Mouse (Mus musculus): ENCODE data around the gene Aspdh. TPM values are rescaled to one million over a fixed set of nuclear protein-coding genes. Genes with fewer than 3 reads are reported as not detected.

Aspdh gene
- polyA plus RNA-seq, 1 experiment from 2014 or later: 1.8 TPM

GRCm38 (mm10) chr7:44485572-44486195, 20.5 kb downstream of the Aspdh start:
- Histone ChIP-seq H3K4me3 (no peak overlapping the region), H3K4me1 (replicated peaks) (peaks cover 17% of the 10 kb centered on the region), H3K27ac (no peak overlapping the region), H3K27me3 (ENCODE audit: insufficient read depth, poor library complexity, severe bottlenecking) (peaks cover 24% of the 10 kb centered on the region), H3K9me3 (0 out of 2 replicates have a peak, but pooled peaks cover 3% of the 10 kb centered on the region), H3K36me3 (peaks cover 29% of the 10 kb centered on the region)
- no peak for DNase-seq (ENCODE audit: low spot score)
- WGBS: 76% methylated on average over 7 of the region's 7 CpGs

GRCm38 (mm10) chr7:44486927-44487575, 21.9 kb downstream of the Aspdh start:
- H3K9me3 ChIP-seq: 0 out of 2 replicates have a peak, but pooled peaks cover 3% of the 10 kb centered on the region

GRCm38 (mm10) chr7:44487936-44488335, 22.7 kb downstream of the Aspdh start:
- peaks cover 52% of the 10 kb centered on the region for H3K36me3 ChIP-seq
- WGBS: 90% methylated on average over 7 of the region's 7 CpGs
- DNase-seq (ENCODE audit: low spot score): no peak

More at GRCm38 (mm10) chr7:44486927-44487575, 21.9 kb downstream of the Aspdh start:
- WGBS: 71% methylated on average over 13 of the region's 13 CpGs
- Histone ChIP-seq H3K4me3 (no peak overlapping the region), H3K27ac (0 out of 2 replicates have a peak overlapping the region, but pooled peaks have one; percentile 19), H3K36me3 (peaks cover 43% of the 10 kb centered on the region), H3K4me1 (replicated peaks) (peaks cover 17% of the 10 kb centered on the region), H3K27me3 (ENCODE audit: insufficient read depth, poor library complexity, severe bottlenecking) (peaks cover 13% of the 10 kb centered on the region)
- no peak for DNase-seq (ENCODE audit: low spot score)

GRCm38 (mm10) chr7:44488545-44488944, 23.4 kb downstream of the Aspdh start:
- DNase-seq (ENCODE audit: low spot score): no peak
- Histone ChIP-seq H3K9me3 (0 out of 2 replicates have a peak, but pooled peaks cover 3% of the 10 kb centered on the region), H3K27ac (no peak overlapping the region), H3K27me3 (ENCODE audit: insufficient read depth, poor library complexity, severe bottlenecking) (no peaks in the 10 kb centered on the region), H3K4me3 (no peak overlapping the region), H3K36me3 (peaks cover 58% of the 10 kb centered on the region), H3K4me1 (replicated peaks) (peaks cover 17% of the 10 kb centered on the region)
- WGBS: 96% methylated on average over 8 of the region's 8 CpGs

More at GRCm38 (mm10) chr7:44487936-44488335, 22.7 kb downstream of the Aspdh start:
- Histone ChIP-seq H3K27ac (no peak overlapping the region), H3K4me1 (replicated peaks) (peaks cover 17% of the 10 kb centered on the region), H3K9me3 (0 out of 2 replicates have a peak, but pooled peaks cover 3% of the 10 kb centered on the region), H3K27me3 (ENCODE audit: insufficient read depth, poor library complexity, severe bottlenecking) (peaks cover 5% of the 10 kb centered on the region), H3K4me3 (no peak overlapping the region)

- Histone ChIP-seq H3K36me3 (peaks cover 71% of the 10 kb centered on the region), H3K27ac (no peak overlapping the region), H3K4me1 (replicated peaks) (peaks cover 26% of the 10 kb centered on the region), H3K27me3 (ENCODE audit: insufficient read depth, poor library complexity, severe bottlenecking) (no peaks in the 10 kb centered on the region), H3K4me3 (no peak overlapping the region), H3K9me3 (no peaks in the 10 kb centered on the region)
- 98% methylated on average over 4 of the region's 4 CpGs for WGBS
- no peak for DNase-seq (ENCODE audit: low spot score)
Observed at GRCm38 (mm10) chr7:44490281-44490680, 25.1 kb downstream of the Aspdh start.

GRCm38 (mm10) chr7:44491391-44491790, 26.2 kb downstream of the Aspdh start:
- no peaks in the 10 kb centered on the region for H3K27me3 ChIP-seq (ENCODE audit: insufficient read depth, poor library complexity, severe bottlenecking)
- peaks cover 71% of the 10 kb centered on the region for H3K36me3 ChIP-seq
- H3K4me1 ChIP-seq (replicated peaks): peaks cover 29% of the 10 kb centered on the region
- H3K27ac ChIP-seq: no peak overlapping the region
- H3K9me3 ChIP-seq: no peaks in the 10 kb centered on the region
- DNase-seq (ENCODE audit: low spot score): no peak
- no peak overlapping the region for H3K4me3 ChIP-seq
- 96% methylated on average over 5 of the region's 5 CpGs for WGBS

GRCm38 (mm10) chr7:44492166-44492826, 27.1 kb downstream of the Aspdh start:
- 0 out of 2 replicates have a peak overlapping the region, but pooled peaks have one; percentile 3 for H3K4me3 ChIP-seq
- 94% methylated on average over 21 of the region's 21 CpGs for WGBS
- DNase-seq (ENCODE audit: low spot score): no peak
- H3K27me3 ChIP-seq (ENCODE audit: insufficient read depth, poor library complexity, severe bottlenecking): no peaks in the 10 kb centered on the region
- H3K4me1 ChIP-seq (replicated peaks): peaks cover 29% of the 10 kb centered on the region
- H3K9me3 ChIP-seq: no peaks in the 10 kb centered on the region
- H3K36me3 ChIP-seq: peaks cover 72% of the 10 kb centered on the region
- no peak overlapping the region for H3K27ac ChIP-seq

GRCm38 (mm10) chr7:44494681-44495080, 29.5 kb downstream of the Aspdh start:
- H3K36me3 ChIP-seq: peaks cover 57% of the 10 kb centered on the region
- DNase-seq (ENCODE audit: low spot score): no peak
- H3K27me3 ChIP-seq (ENCODE audit: insufficient read depth, poor library complexity, severe bottlenecking): 0 out of 2 replicates have a peak, but pooled peaks cover 8% of the 10 kb centered on the region
- H3K9me3 ChIP-seq: no peaks in the 10 kb centered on the region
- H3K27ac ChIP-seq: no peak overlapping the region
- WGBS: 93% methylated on average over 12 of the region's 12 CpGs
- peaks cover 29% of the 10 kb centered on the region for H3K4me1 ChIP-seq (replicated peaks)
- H3K4me3 ChIP-seq: peak overlapping the region; percentile 5

GRCm38 (mm10) chr7:44495086-44495485, 29.9 kb downstream of the Aspdh start:
- H3K4me1 ChIP-seq (replicated peaks): peaks cover 29% of the 10 kb centered on the region
- H3K9me3 ChIP-seq: no peaks in the 10 kb centered on the region
- peak overlapping the region; percentile 99; the same call in 1 of the 2 replicates for H3K27ac ChIP-seq
- WGBS: 92% methylated on average over 7 of the region's 7 CpGs
- DNase-seq (ENCODE audit: low spot score): no peak
- H3K27me3 ChIP-seq (ENCODE audit: insufficient read depth, poor library complexity, severe bottlenecking): peaks cover 11% of the 10 kb centered on the region; the same call in 1 of the 2 replicates
- peak overlapping the region; percentile 89 for H3K4me3 ChIP-seq
- peaks cover 53% of the 10 kb centered on the region for H3K36me3 ChIP-seq

- Histone ChIP-seq H3K27me3 (ENCODE audit: insufficient read depth, poor library complexity, severe bottlenecking) (peaks cover 19% of the 10 kb centered on the region), H3K36me3 (peaks cover 42% of the 10 kb centered on the region), H3K4me1 (replicated peaks) (peaks cover 29% of the 10 kb centered on the region), H3K4me3 (peak within 1 kb of the TSS; percentile 89), H3K27ac (peak within 1 kb of the TSS; percentile 99), H3K9me3 (no peaks in the 10 kb centered on the region)
- peak; percentile 99 for DNase-seq (ENCODE audit: low spot score)
- WGBS: under 1% methylated on average over 58 of the region's 58 CpGs
Observed at GRCm38 (mm10) chr7:44495992-44496770, 31.0 kb downstream of the Aspdh start, which contains the start of the genes Emc10 and Fam71e1. Gene Emc10, minus strand, starts transcription at chr7:44496529. Gene Fam71e1, plus strand, starts transcription at chr7:44496581.

- Histone ChIP-seq H3K4me1 (replicated peaks) (peaks cover 29% of the 10 kb centered on the region), H3K9me3 (no peaks in the 10 kb centered on the region), H3K27me3 (ENCODE audit: insufficient read depth, poor library complexity, severe bottlenecking) (peaks cover 19% of the 10 kb centered on the region), H3K36me3 (peaks cover 37% of the 10 kb centered on the region), H3K27ac (peak overlapping the region; percentile 99), H3K4me3 (peak overlapping the region; percentile 89)
- WGBS: 1% methylated on average over 26 of the region's 26 CpGs
- DNase-seq (ENCODE audit: low spot score): no peak
Observed at GRCm38 (mm10) chr7:44496771-44497109, 31.5 kb downstream of the Aspdh start.

- Histone ChIP-seq H3K27me3 (ENCODE audit: insufficient read depth, poor library complexity, severe bottlenecking) (peaks cover 19% of the 10 kb centered on the region), H3K27ac (peak overlapping the region; percentile 99), H3K4me3 (peak overlapping the region; percentile 89), H3K36me3 (peaks cover 29% of the 10 kb centered on the region), H3K4me1 (replicated peaks) (peaks cover 29% of the 10 kb centered on the region), H3K9me3 (no peaks in the 10 kb centered on the region)
- no peak for DNase-seq (ENCODE audit: low spot score)
- WGBS: 83% methylated on average over 10 of the region's 10 CpGs
Observed at GRCm38 (mm10) chr7:44497361-44498055, 32.3 kb downstream of the Aspdh start.

Data from hindbrain, embryonic 10.5 days (tissue).